Comparison of ENCODE assay signal across 7 mouse cellular contexts in genomic region chr5:65335298-65336074, GRCm38 (mm10). TPM values are rescaled to one million over a fixed set of nuclear protein-coding genes. Genes with fewer than 3 reads are reported as not detected.
DNase-seq lines count a peak whose midpoint lies in the region; ATAC-seq lines count a peak whose summit lies in the region.

TSS of gene Rfc1 (minus strand) at chr5:65335670.

- peak; percentile 96 for ATAC-seq in embryonic facial prominence, embryonic 12.5 days (ENCODE audit: insufficient number of reproducible peaks, insufficient read depth, low FRiP score, low TSS enrichment)
- ATAC-seq in limb, embryonic 11.5 days (ENCODE audit: insufficient number of reproducible peaks, low FRiP score, low TSS enrichment, low read depth) = peak; percentile 97
- ATAC-seq in midbrain, embryonic 14.5 days (ENCODE audit: low FRiP score, low TSS enrichment) = peak; percentile 95

- H3K9ac ChIP-seq in embryonic facial prominence, embryonic 12.5 days = peak within 1 kb of the TSS; percentile 88
- H3K9ac ChIP-seq in limb, embryonic 11.5 days (ENCODE audit: low read length) = peak within 1 kb of the TSS; percentile 90
- H3K9ac ChIP-seq in midbrain, embryonic 14.5 days (replicated peaks; ENCODE audit: low read length) = peak within 1 kb of the TSS; percentile 61

- peak; percentile 87 for DNase-seq in adrenal gland, postnatal 25 days
- peak; percentile 99 for DNase-seq in heart, adult 11 months
- peak; percentile 91 for DNase-seq in kidney, adult 18-20 months
- DNase-seq in limb, embryonic 11.5 days (ENCODE audit: low spot score) = peak; percentile 93
- peak; percentile 94 for DNase-seq in midbrain, embryonic 14.5 days
- DNase-seq in spleen, adult 18-20 months = peak; percentile 79 to 85

- peak within 1 kb of the TSS; percentile 92 for H3K4me3 ChIP-seq in embryonic facial prominence, embryonic 12.5 days
- peak within 1 kb of the TSS; percentile 90 for H3K4me3 ChIP-seq in limb, embryonic 11.5 days (ENCODE audit: low read depth, low read length)
- peak within 1 kb of the TSS; percentile 61 for H3K4me3 ChIP-seq in midbrain, embryonic 14.5 days (replicated peaks; ENCODE audit: low read depth, low read length)

- no peaks in the 10 kb centered on the region for H3K9me3 ChIP-seq in embryonic facial prominence, embryonic 12.5 days
- no peaks in the 10 kb centered on the region; the same call in 1 of the 2 replicates for H3K9me3 ChIP-seq in limb, embryonic 11.5 days (ENCODE audit: control insufficient read depth, low read length)
- no peaks in the 10 kb centered on the region for H3K9me3 ChIP-seq in midbrain, embryonic 14.5 days (ENCODE audit: control insufficient read depth, low read length)

- peak within 1 kb of the TSS; percentile 84 for H3K27ac ChIP-seq in embryonic facial prominence, embryonic 12.5 days
- H3K27ac ChIP-seq in limb, embryonic 11.5 days (replicated peaks; ENCODE audit: low read depth, low read length) = peak within 1 kb of the TSS; percentile 80
- peak within 1 kb of the TSS; percentile 50; the same call in 1 of the 2 replicates for H3K27ac ChIP-seq in midbrain, embryonic 14.5 days (replicated peaks; ENCODE audit: low read depth, low read length)

- H3K27me3 ChIP-seq in embryonic facial prominence, embryonic 12.5 days = no peaks in the 10 kb centered on the region
- H3K27me3 ChIP-seq in limb, embryonic 11.5 days (ENCODE audit: control insufficient read depth, insufficient read depth, low read length) = no peaks in the 10 kb centered on the region
- H3K27me3 ChIP-seq in midbrain, embryonic 14.5 days (ENCODE audit: control insufficient read depth, insufficient read depth, low read length) = no peaks in the 10 kb centered on the region

- under 1% methylated on average over 65 of the region's 65 CpGs for WGBS in embryonic facial prominence, embryonic 12.5 days
- under 1% methylated on average over 65 of the region's 65 CpGs for WGBS in limb, embryonic 11.5 days
- under 1% methylated on average over 65 of the region's 65 CpGs for WGBS in midbrain, embryonic 14.5 days

- H3K36me3 ChIP-seq in embryonic facial prominence, embryonic 12.5 days = peaks cover 9% of the 10 kb centered on the region; the same call in 1 of the 2 replicates
- no peaks in the 10 kb centered on the region for H3K36me3 ChIP-seq in limb, embryonic 11.5 days (ENCODE audit: control insufficient read depth, insufficient read depth, low read length)
- no peaks in the 10 kb centered on the region for H3K36me3 ChIP-seq in midbrain, embryonic 14.5 days (ENCODE audit: control insufficient read depth, insufficient read depth, low read length)

- peak within 1 kb of the TSS; percentile 59 for H3K4me2 ChIP-seq in embryonic facial prominence, embryonic 12.5 days (replicated peaks)
- peak within 1 kb of the TSS; percentile 59 for H3K4me2 ChIP-seq in limb, embryonic 11.5 days (ENCODE audit: low read depth, severe bottlenecking)
- H3K4me2 ChIP-seq in midbrain, embryonic 14.5 days (ENCODE audit: low read length) = peak within 1 kb of the TSS; percentile 80

- H3K4me1 ChIP-seq in embryonic facial prominence, embryonic 12.5 days = peaks cover 6% of the 10 kb centered on the region
- H3K4me1 ChIP-seq in limb, embryonic 11.5 days (ENCODE audit: control insufficient read depth, insufficient read depth, low read length) = no peaks in the 10 kb centered on the region; the same call in 1 of the 2 replicates
- no peaks in the 10 kb centered on the region for H3K4me1 ChIP-seq in midbrain, embryonic 14.5 days (ENCODE audit: control insufficient read depth, insufficient read depth, low read length)

RNA-seq across cellular contexts. Expression of gene Rfc1, which starts in this region (rescaled TPM):
- total RNA-seq in adrenal gland, postnatal 25 days (2021) = 41.2 and 59.4 TPM in 2 replicates
- 104 and 113 TPM in 2 replicates for polyA plus RNA-seq in embryonic facial prominence, embryonic 12.5 days (2016; fragmentation: Nextera tagmentation; extraction: Ambion mirVana)
- 114 and 122 TPM in 2 replicates for polyA plus RNA-seq in limb, embryonic 11.5 days (2014; fragmentation: Nextera tagmentation; extraction: Ambion mirVana)
- polyA plus RNA-seq in midbrain, embryonic 14.5 days (2014; fragmentation: Nextera tagmentation; extraction: Ambion mirVana) = 23.3 and 34.8 TPM in 2 replicates

Comparison
In these comparisons a context has a peak if more than half of its experiments do, and no peak if none do; other contexts are left out.
1. Peak in every context shown above with its lines: DNase-seq, ATAC-seq, H3K4me3 ChIP-seq and H3K27ac ChIP-seq.